Mouse (Mus musculus) stomach, adult 2 months (tissue): ENCODE results near the gene Glb1l2. TPM values are rescaled to one million over a fixed set of nuclear protein-coding genes. Genes with fewer than 3 reads are reported as not detected.

Source experiments
- polyA plus RNA-seq: library from polyadenylated mRNA; depleted of rRNA; stranded (reverse); fragments of >200 nt; gene quantifications from 2 replicates; pipeline ENCODE4 v1.2.3, GENCODE M21; 2012; rRNA removed

The Glb1l2 gene
- 2.2 and 2.3 TPM in 2 replicates for polyA plus RNA-seq

DNA sequence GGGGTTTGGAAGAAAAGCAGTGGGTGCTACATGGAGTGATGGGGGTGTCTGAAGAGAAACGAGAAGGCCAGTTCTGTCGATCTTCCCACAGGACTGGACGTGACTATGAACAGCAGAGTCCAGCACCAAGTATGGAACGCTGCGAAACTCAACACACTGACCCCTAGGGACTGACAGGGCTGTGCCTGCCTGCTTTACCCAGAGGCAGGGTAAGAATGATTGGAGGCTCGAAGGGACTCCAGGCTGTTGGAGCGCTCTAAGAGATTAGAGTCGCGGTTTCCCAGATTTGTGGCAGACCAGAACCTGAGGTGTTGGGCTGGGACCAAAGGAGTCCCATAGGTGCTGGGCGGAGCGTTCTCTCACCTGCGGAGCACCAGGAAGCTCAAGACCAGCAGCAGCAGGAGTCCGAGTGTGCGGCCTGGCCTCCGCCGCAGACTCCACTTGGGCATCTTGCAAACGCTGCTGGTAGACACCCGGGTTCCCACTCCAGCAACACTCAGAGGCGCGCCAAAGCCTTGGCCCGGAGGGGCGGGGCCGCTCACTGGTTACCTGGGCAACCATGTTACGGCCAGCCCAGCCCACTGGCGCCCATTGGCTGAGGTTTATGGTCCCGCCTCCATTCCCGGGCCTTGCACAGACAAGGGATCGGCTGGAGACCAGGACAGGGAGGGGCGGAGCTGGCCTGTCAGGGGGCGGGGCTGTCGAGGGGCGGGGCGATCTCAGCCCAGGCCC, at the start of gene Glb1l2:
Glb1l2 (minus strand) TSS at position 534 of the 732 bp plus-strand sequence.

DNA sequence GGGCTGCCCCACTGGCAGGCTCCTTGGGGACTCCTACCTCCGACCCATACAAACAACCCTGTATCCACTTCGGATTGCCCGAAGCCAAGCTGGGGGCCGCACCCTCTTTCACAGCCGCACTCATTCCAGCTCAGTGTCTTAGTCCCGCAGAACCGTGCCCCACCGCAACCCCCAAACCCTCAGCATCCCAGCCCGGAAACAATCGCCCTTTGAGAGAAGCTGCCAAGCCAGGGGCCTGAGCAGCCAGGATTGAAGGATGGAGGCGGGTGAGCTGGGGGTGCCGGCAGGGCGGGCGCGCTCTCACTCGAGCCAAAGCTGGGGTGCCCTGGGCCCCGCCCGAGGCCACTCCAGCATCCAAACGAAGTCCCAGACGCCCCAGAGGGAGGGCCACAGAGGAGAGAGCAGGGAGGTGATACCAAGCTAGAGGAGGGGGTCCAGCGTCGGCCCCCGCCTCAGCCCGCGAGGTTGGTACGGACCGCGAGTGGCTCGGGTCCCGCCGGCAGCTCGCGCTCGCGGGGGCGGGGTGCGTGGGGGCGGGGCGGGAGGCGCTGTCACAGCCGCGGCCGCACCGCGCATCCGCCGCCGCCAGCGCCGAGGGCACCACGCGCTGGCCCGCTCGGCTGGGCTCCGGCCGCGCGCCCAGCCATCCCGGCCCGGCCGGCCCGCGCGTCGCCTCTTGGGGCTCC, 72.9 kb downstream of the Glb1l2 start, which contains the start of gene B3gat1:
B3gat1 (plus strand) TSS at position 523 of the 686 bp plus-strand sequence.

Other genes starting within 250 kb of the Glb1l2 start
- gene B3gat1, start 72.7 kb downstream of the Glb1l2 start, polyA plus RNA-seq = 0.04 TPM in 1 of 2 replicates, not detected in the other
- gene Glb1l3, start 54.4 kb upstream of the Glb1l2 start, polyA plus RNA-seq = 0.10 TPM in 1 of 2 replicates, not detected in the other
- 0.23 and 0.28 TPM in 2 replicates for gene Gm1110, start 116.6 kb upstream of the Glb1l2 start, polyA plus RNA-seq
- 5.6 and 6.6 TPM in 2 replicates for gene Acad8, start 193.1 kb upstream of the Glb1l2 start, polyA plus RNA-seq
- 0.85 and 2.2 TPM in 2 replicates for gene Thyn1, start 193.2 kb upstream of the Glb1l2 start, polyA plus RNA-seq
- gene Vps26b, start 223.6 kb upstream of the Glb1l2 start, polyA plus RNA-seq = 12.6 and 20.3 TPM in 2 replicates
- gene Ncapd3, start 223.7 kb upstream of the Glb1l2 start, polyA plus RNA-seq = 4.7 and 5.4 TPM in 2 replicates